Mouse (Mus musculus): Measurements from ENCODE around the gene Sva.

Sva gene

DNA sequence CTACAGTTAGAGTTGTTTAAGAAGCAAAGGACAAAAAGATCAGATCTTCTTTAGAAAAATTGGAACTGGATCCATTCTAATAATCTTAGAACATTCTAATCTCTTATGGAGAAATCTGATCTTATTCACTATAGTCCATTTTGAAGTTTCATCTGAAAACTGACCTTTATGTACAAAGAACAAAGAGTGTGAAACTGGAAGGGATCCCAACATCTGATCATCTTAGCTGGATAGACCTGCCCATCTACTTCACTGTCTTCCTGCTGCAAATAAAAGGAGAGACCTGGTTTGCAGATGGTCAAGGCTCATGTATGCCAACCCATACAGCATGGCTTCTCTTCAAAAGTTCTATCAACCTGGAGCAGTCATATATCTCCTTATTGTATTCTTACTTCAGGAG lies at the start of gene Sva:
TSS of gene Sva (plus strand) at position 301 of the 400 bp plus-strand sequence.
- no peak for DNase-seq (ENCODE audit: low spot score)
